Mouse (Mus musculus): Measurements from ENCODE around the gene Rad51c. TPM values are rescaled to one million over a fixed set of nuclear protein-coding genes. Genes with fewer than 3 reads are reported as not detected.
"Not testable (repeated sequence)": the region's sequence is repeated elsewhere in the genome, so short reads cannot be mapped to it uniquely, and the experiment has no call there.

Gene Rad51c
- polyA plus RNA-seq (2015; fragmentation: Nextera tagmentation; extraction: Ambion mirVana) = 9.2 and 10.1 TPM in 2 replicates

- Histone ChIP-seq H3K4me3 (ENCODE audit: low read length) (peak within 1 kb of the TSS; percentile 74), H3K4me2 (ENCODE audit: low read depth, low read length) (peak within 1 kb of the TSS; percentile 88), H3K9me3 (replicated peaks; ENCODE audit: control insufficient read depth, low read length) (no peaks in the 10 kb centered on the region), H3K9ac (ENCODE audit: low read length) (peak within 1 kb of the TSS; percentile 89), H3K27me3 (ENCODE audit: control insufficient read depth, insufficient read depth, low read length) (no peaks in the 10 kb centered on the region), H3K4me1 (ENCODE audit: control insufficient read depth, insufficient read depth, low read length) (peaks cover 4% of the 10 kb centered on the region), H3K27ac (ENCODE audit: low read length) (peak within 1 kb of the TSS; percentile 95), H3K36me3 (ENCODE audit: control insufficient read depth, insufficient read depth) (no peaks in the 10 kb centered on the region)
- no peak for ATAC-seq (replicated peaks; ENCODE audit: extremely low read depth, insufficient read depth, low FRiP score)
- 69% methylated on average over 27 of the region's 27 CpGs for WGBS
Observed at GRCm38 (mm10) chr11:87404876-87405275, at the start of gene Rad51c, which contains the start of gene Tex14. Gene Rad51c, minus strand, starts transcription at chr11:87404954. Gene Tex14, plus strand, starts transcription at chr11:87405065.

GRCm38 (mm10) chr11:87454035-87454690 lies 49.4 kb upstream of the Rad51c start:
- Histone ChIP-seq H3K4me2 (ENCODE audit: low read depth, low read length) (no peak overlapping the region), H3K9ac (ENCODE audit: low read length) (no peak overlapping the region), H3K9me3 (replicated peaks; ENCODE audit: control insufficient read depth, low read length) (no peaks in the 10 kb centered on the region), H3K27ac (ENCODE audit: low read length) (no peak overlapping the region), H3K4me3 (ENCODE audit: low read length) (no peak overlapping the region), H3K27me3 (ENCODE audit: control insufficient read depth, insufficient read depth, low read length) (no peaks in the 10 kb centered on the region), H3K4me1 (ENCODE audit: control insufficient read depth, insufficient read depth, low read length) (peaks cover 2% of the 10 kb centered on the region; the same call in 1 of the 2 replicates), H3K36me3 (ENCODE audit: control insufficient read depth, insufficient read depth) (no peaks in the 10 kb centered on the region)
- 79% methylated on average over 2 of the region's 2 CpGs for WGBS
- no peak for ATAC-seq (replicated peaks; ENCODE audit: extremely low read depth, insufficient read depth, low FRiP score)

GRCm38 (mm10) chr11:87453216-87454034 lies 48.7 kb upstream of the Rad51c start:
- H3K36me3 ChIP-seq (ENCODE audit: control insufficient read depth, insufficient read depth) = no peaks in the 10 kb centered on the region
- ATAC-seq (replicated peaks; ENCODE audit: extremely low read depth, insufficient read depth, low FRiP score) = no peak
- no peak overlapping the region for H3K4me3 ChIP-seq (ENCODE audit: low read length)
- no peaks in the 10 kb centered on the region for H3K27me3 ChIP-seq (ENCODE audit: control insufficient read depth, insufficient read depth, low read length)
- no peak overlapping the region for H3K9ac ChIP-seq (ENCODE audit: low read length)
- H3K27ac ChIP-seq (ENCODE audit: low read length) = no peak overlapping the region
- peaks cover 4% of the 10 kb centered on the region; the same call in 1 of the 2 replicates for H3K4me1 ChIP-seq (ENCODE audit: control insufficient read depth, insufficient read depth, low read length)
- H3K4me2 ChIP-seq (ENCODE audit: low read depth, low read length) = peak overlapping the region; percentile 36; the same call in 1 of the 2 replicates
- WGBS = 17% methylated on average over 13 of the region's 13 CpGs
- H3K9me3 ChIP-seq (replicated peaks; ENCODE audit: control insufficient read depth, low read length) = no peaks in the 10 kb centered on the region

- WGBS = 75% methylated on average over 6 of the region's 8 CpGs
- H3K4me3 ChIP-seq (ENCODE audit: low read length); H3K4me2 ChIP-seq (ENCODE audit: low read depth, low read length); H3K36me3 ChIP-seq (ENCODE audit: control insufficient read depth, insufficient read depth); H3K4me1 ChIP-seq (ENCODE audit: control insufficient read depth, insufficient read depth, low read length); H3K27ac ChIP-seq (ENCODE audit: low read length); H3K27me3 ChIP-seq (ENCODE audit: control insufficient read depth, insufficient read depth, low read length); H3K9me3 ChIP-seq (replicated peaks; ENCODE audit: control insufficient read depth, low read length); H3K9ac ChIP-seq (ENCODE audit: low read length); ATAC-seq (replicated peaks; ENCODE audit: extremely low read depth, insufficient read depth, low FRiP score): not testable (repeated sequence)
Observed at GRCm38 (mm10) chr11:87452779-87453178, 48.0 kb upstream of the Rad51c start.

GRCm38 (mm10) chr11:87449847-87450246 lies 45.1 kb upstream of the Rad51c start:
- WGBS = 59% methylated on average over 5 of the region's 5 CpGs
- not testable (repeated sequence) for H3K4me3 ChIP-seq (ENCODE audit: low read length); ATAC-seq (replicated peaks; ENCODE audit: extremely low read depth, insufficient read depth, low FRiP score); H3K9me3 ChIP-seq (replicated peaks; ENCODE audit: control insufficient read depth, low read length); H3K4me2 ChIP-seq (ENCODE audit: low read depth, low read length); H3K36me3 ChIP-seq (ENCODE audit: control insufficient read depth, insufficient read depth); H3K9ac ChIP-seq (ENCODE audit: low read length); H3K27ac ChIP-seq (ENCODE audit: low read length); H3K4me1 ChIP-seq (ENCODE audit: control insufficient read depth, insufficient read depth, low read length); H3K27me3 ChIP-seq (ENCODE audit: control insufficient read depth, insufficient read depth, low read length)

GRCm38 (mm10) chr11:87449200-87449547 lies 44.4 kb upstream of the Rad51c start:
- no peaks in the 10 kb centered on the region for H3K36me3 ChIP-seq (ENCODE audit: control insufficient read depth, insufficient read depth)
- H3K4me2 ChIP-seq (ENCODE audit: low read depth, low read length) = peak overlapping the region; percentile 5; the same call in 1 of the 2 replicates
- H3K9ac ChIP-seq (ENCODE audit: low read length) = no peak overlapping the region; the same call in 1 of the 2 replicates
- peaks cover 10% of the 10 kb centered on the region; the same call in 1 of the 2 replicates for H3K4me1 ChIP-seq (ENCODE audit: control insufficient read depth, insufficient read depth, low read length)
- H3K9me3 ChIP-seq (replicated peaks; ENCODE audit: control insufficient read depth, low read length) = no peaks in the 10 kb centered on the region
- no peak for ATAC-seq (replicated peaks; ENCODE audit: extremely low read depth, insufficient read depth, low FRiP score)
- H3K4me3 ChIP-seq (ENCODE audit: low read length) = no peak overlapping the region
- no peaks in the 10 kb centered on the region for H3K27me3 ChIP-seq (ENCODE audit: control insufficient read depth, insufficient read depth, low read length)
- WGBS = 13% methylated on average over 3 of the region's 3 CpGs
- H3K27ac ChIP-seq (ENCODE audit: low read length) = peak overlapping the region; percentile 81

- not testable (repeated sequence) for H3K36me3 ChIP-seq (ENCODE audit: control insufficient read depth, insufficient read depth); H3K27me3 ChIP-seq (ENCODE audit: control insufficient read depth, insufficient read depth, low read length); H3K4me3 ChIP-seq (ENCODE audit: low read length); H3K9ac ChIP-seq (ENCODE audit: low read length); H3K9me3 ChIP-seq (replicated peaks; ENCODE audit: control insufficient read depth, low read length)
- Histone ChIP-seq H3K27ac (ENCODE audit: low read length) (peak overlapping the region; percentile 81), H3K4me2 (ENCODE audit: low read depth, low read length) (0 out of 2 replicates have a peak overlapping the region, but pooled peaks have one; percentile 5), H3K4me1 (ENCODE audit: control insufficient read depth, insufficient read depth, low read length) (peaks cover 10% of the 10 kb centered on the region; the same call in 1 of the 2 replicates)
- under 1% methylated on average over 5 of the region's 32 CpGs for WGBS
- peak; percentile 91 for ATAC-seq (replicated peaks; ENCODE audit: extremely low read depth, insufficient read depth, low FRiP score)
Observed at GRCm38 (mm10) chr11:87448476-87449199, 43.9 kb upstream of the Rad51c start.

- H3K4me1 ChIP-seq (ENCODE audit: control insufficient read depth, insufficient read depth, low read length) = peaks cover 10% of the 10 kb centered on the region; the same call in 1 of the 2 replicates
- peak; percentile 98 for ATAC-seq (replicated peaks; ENCODE audit: extremely low read depth, insufficient read depth, low FRiP score)
- peak overlapping the region; percentile 76 for H3K4me2 ChIP-seq (ENCODE audit: low read depth, low read length)
- H3K27ac ChIP-seq (ENCODE audit: low read length) = peak overlapping the region; percentile 55
- H3K36me3 ChIP-seq (ENCODE audit: control insufficient read depth, insufficient read depth); H3K9me3 ChIP-seq (replicated peaks; ENCODE audit: control insufficient read depth, low read length); H3K27me3 ChIP-seq (ENCODE audit: control insufficient read depth, insufficient read depth, low read length): not testable (repeated sequence)
- WGBS = 0% methylated on average over 32 of the region's 34 CpGs
- peak overlapping the region; percentile 53 for H3K4me3 ChIP-seq (ENCODE audit: low read length)
- peak overlapping the region; percentile 72 for H3K9ac ChIP-seq (ENCODE audit: low read length)
Observed at GRCm38 (mm10) chr11:87448081-87448475, 43.3 kb upstream of the Rad51c start.

Measured in heart, embryonic 16.5 days (tissue).